Mouse (Mus musculus): ENCODE data around the gene Pilrb2.

- no peak for TF ChIP-seq CTCF (IDR thresholded peaks at IDR 0.05; ENCODE audit: extremely low read depth, insufficient read depth, insufficient read length, insufficient replicate concordance)
- TF ChIP-seq POLR2A (IDR thresholded peaks at IDR 0.05; ENCODE audit: low read depth, low read length), result no peak
Measured at GRCm38 (mm10) chr5:137823455-137824045, 48.1 kb downstream of the Pilrb2 start.

All from spleen, adult 2 months (tissue).